Mouse (Mus musculus) kidney, postnatal 36 days (tissue): Measurements from ENCODE around the gene Adarb2.

ENCODE experiments used
- DNase-seq, 2 experiments: peaks; one replicate each; pipeline ENCODE4 v3.0.0; 2021 to 2022; ENCODE audit warnings: mixed read lengths in 2 of 2

Gene Adarb2

GRCm38 (mm10) chr13:8369868-8370387 is 167.3 kb downstream of the Adarb2 start:
- no peak for DNase-seq

- no peak for DNase-seq
Observed at GRCm38 (mm10) chr13:8388541-8388940, 185.9 kb downstream of the Adarb2 start.

GRCm38 (mm10) chr13:8400265-8401041 is 197.8 kb downstream of the Adarb2 start:
- no peak for DNase-seq

GRCm38 (mm10) chr13:8402324-8402873 is 199.7 kb downstream of the Adarb2 start:
- no peak for DNase-seq

GRCm38 (mm10) chr13:8406020-8406419 is 203.4 kb downstream of the Adarb2 start:
- no peak for DNase-seq

- DNase-seq, result no peak
Observed at GRCm38 (mm10) chr13:8410353-8411318, 208.0 kb downstream of the Adarb2 start.

GRCm38 (mm10) chr13:8424019-8424719 is 221.5 kb downstream of the Adarb2 start:
- DNase-seq, result no peak

GRCm38 (mm10) chr13:8439188-8439835 is 236.6 kb downstream of the Adarb2 start:
- DNase-seq, result no peak

GRCm38 (mm10) chr13:8445415-8445814 is 242.7 kb downstream of the Adarb2 start:
- DNase-seq, result no peak

- DNase-seq, result no peak
Observed at GRCm38 (mm10) chr13:8448192-8448879, 245.7 kb downstream of the Adarb2 start.

- DNase-seq, result no peak
Observed at GRCm38 (mm10) chr13:8451581-8451980, 248.9 kb downstream of the Adarb2 start.

GRCm38 (mm10) chr13:8456886-8457285 is 254.2 kb downstream of the Adarb2 start:
- no peak for DNase-seq

GRCm38 (mm10) chr13:8457831-8458230 is 255.2 kb downstream of the Adarb2 start:
- DNase-seq, result no peak

- no peak for DNase-seq
Observed at GRCm38 (mm10) chr13:8467591-8468366, 265.1 kb downstream of the Adarb2 start.

- no peak for DNase-seq
Observed at GRCm38 (mm10) chr13:8476237-8476636, 273.6 kb downstream of the Adarb2 start.

GRCm38 (mm10) chr13:8478731-8479130 is 276.1 kb downstream of the Adarb2 start:
- DNase-seq, result no peak

GRCm38 (mm10) chr13:8479970-8480369 is 277.3 kb downstream of the Adarb2 start:
- no peak for DNase-seq

GRCm38 (mm10) chr13:8481347-8481746 is 278.7 kb downstream of the Adarb2 start:
- no peak for DNase-seq

GRCm38 (mm10) chr13:8484592-8485272 is 282.1 kb downstream of the Adarb2 start:
- peak in 1 of 2 experiments; percentile 2 for DNase-seq
